Mouse (Mus musculus) heart, postnatal 36 days (tissue): ENCODE data around the gene Igfbp7. TPM values are rescaled to one million over a fixed set of nuclear protein-coding genes. Genes with fewer than 3 reads are reported as not detected.
A peak's percentile ranks its signal among the peaks of the same experiment; 100 is the strongest.
"Not testable (repeated sequence)": the region's sequence is repeated elsewhere in the genome, so short reads cannot be mapped to it uniquely, and the experiment has no call there.

Experiments used
- DNase-seq, 2 experiments: peaks; one replicate each; pipeline ENCODE4 v3.0.0; 2021 to 2022
- intact Hi-C: fragments of 180-260 bp; cut with DNase I; formaldehyde crosslinking; loops from one replicate; pipeline ENCODE4 v1.15.1; 2025
- total RNA-seq, 2 experiments: library from RNA; stranded (reverse); gene quantifications; 2 replicates each; pipeline ENCODE4 v1.2.3; 2021

Igfbp7 gene
- 100 to 1,000 TPM; 249 to 272 TPM for total RNA-seq

- intact Hi-C loops: loop anchor here (5.0 kb wide), 1 partner anchor 55 kb away; no protein-coding TSS in a partner anchor
- peak; percentile 82 to 87 for DNase-seq
Measured at GRCm38 (mm10) chr5:77407341-77408298, at the start of gene Igfbp7. Gene Igfbp7 (minus strand): TSS chr5:77408041.

- intact Hi-C loops: no loop called here
- DNase-seq: no peak
Measured at GRCm38 (mm10) chr5:77452103-77452502, 44.3 kb upstream of the Igfbp7 start.

DNA sequence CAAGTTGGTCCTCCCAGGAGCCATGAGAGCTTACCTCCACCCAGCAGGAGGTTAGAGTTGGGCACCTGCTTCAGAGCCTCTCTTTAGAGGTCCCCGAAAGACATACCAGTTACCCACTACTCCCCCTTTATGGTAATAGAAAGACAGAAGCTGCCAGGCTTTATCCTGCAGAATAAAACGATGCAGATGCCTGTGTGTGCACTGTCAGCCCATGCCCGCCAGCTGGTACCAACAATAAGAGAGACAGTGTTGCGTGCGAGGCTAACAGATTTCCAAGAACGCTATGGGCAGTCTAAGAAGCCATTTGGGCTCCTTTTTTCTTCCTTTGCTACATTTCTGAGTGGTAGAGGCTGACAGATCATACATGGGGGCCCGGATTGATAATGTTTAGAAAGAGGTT, 41.7 kb upstream of the Igfbp7 start:
- no peak for DNase-seq
- intact Hi-C loops: no loop called here

DNA sequence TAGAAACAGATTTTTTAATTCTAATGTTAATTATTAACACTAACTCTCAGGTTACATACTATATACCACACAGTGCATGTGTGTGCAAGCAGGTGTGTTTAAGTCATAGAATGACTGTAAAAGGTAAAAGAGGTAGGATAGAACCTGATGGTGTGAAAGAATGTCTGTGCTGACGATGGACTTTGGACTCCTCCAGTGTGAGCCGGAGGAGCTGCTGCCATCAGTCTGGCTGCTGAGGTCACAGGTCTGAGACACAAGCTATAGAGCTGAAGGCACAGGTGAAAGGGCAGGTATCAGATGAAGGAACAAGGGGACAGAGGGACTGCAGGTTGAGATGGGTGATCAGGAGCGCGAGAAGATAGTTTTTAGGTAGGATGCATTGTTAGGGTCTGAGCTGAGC, 37.6 kb upstream of the Igfbp7 start:
- DNase-seq: no peak
- intact Hi-C loops: no loop called here

DNA sequence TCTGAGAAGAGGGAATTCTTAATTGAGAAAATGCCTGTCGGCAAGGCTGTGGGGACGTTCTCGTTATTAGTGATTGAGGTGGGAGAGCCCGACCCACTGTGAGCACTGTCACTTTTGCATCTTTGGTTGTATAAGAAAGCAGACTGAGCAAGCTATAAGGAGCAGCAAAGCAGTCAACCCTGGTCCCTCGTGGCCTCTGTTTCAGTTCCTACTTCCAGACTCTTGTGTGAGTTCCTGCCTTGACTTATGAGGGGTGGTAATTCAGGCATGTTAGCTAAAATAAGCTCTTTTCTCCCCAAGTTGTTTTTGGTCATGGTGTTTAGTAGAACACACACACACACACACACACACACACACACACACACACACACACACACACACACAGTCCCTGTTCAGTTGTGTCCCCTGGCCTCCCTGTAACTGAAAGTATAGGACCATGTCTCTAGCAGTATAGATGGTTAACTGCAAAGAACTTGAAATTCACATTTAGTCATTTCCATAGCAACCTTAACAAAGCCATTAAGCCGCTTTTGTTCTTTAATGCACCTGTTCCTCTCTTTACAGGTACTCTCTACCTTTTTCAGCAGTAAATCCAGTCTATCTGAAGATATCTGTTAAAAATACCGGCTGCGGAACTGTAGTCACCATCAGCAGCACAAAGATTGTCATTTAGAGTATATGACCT, 36.2 kb upstream of the Igfbp7 start:
- no peak for DNase-seq
- intact Hi-C loops: no loop called here

DNA sequence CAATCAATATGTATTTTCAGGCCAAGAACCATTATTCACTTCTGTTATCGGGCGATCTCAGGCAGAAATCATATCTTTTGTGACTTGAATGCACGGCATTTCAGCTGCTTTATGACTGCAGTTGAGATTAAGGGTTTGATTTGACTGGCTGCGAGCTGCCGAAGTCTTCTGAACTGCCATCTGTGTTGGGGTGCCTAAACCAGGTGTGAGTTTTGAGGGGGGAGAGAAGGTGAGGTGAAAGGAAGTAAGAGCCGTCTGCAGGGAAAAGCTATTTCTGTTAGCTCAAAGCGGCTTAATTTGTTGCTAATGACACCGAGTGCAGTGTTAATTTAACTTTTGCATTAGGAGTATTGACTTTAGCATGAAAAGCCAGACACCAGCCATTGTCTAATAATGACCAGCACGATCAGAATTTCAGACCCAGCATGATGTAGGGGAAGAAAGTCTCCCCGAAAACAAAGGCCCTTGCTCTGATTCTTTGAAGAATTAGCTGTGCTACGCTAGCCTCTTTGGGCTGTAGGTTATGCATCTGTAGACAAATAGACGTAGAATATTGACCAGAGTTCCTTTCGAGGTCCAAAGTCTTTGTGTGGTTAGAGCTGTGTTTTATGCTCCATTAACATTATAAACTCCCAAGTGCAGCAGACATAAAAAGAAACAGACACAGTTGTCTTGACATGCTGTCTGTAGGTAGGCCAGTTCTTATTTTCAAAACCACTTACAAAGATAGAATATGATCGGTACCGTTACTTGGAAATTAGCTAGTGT, 35.2 kb upstream of the Igfbp7 start:
- DNase-seq: no peak
- intact Hi-C loops: no loop called here

GRCm38 (mm10) chr5:77436308-77436707, 28.5 kb upstream of the Igfbp7 start:
- intact Hi-C loops: no loop called here
- no peak for DNase-seq

DNA sequence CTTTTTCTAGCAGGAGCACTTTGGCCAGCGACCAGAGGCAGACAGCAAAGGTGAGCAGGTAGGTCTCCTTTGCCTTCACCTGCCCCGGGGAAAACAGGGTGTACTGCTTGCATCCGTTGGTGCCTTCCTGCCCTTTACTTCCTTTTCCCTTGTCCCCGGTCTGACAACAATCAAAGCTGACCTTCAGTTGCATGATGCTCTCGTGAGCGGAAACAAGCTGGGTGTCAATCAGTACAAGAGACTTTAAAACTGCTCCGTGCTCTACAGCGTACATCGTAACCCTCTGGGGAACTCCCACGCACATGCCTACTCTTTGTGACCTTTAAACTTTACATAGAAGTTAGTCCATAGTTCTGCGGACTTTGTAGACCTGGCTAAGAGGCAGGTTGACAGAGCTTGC, 26.2 kb upstream of the Igfbp7 start:
- intact Hi-C loops: no loop called here
- DNase-seq: no peak

DNA sequence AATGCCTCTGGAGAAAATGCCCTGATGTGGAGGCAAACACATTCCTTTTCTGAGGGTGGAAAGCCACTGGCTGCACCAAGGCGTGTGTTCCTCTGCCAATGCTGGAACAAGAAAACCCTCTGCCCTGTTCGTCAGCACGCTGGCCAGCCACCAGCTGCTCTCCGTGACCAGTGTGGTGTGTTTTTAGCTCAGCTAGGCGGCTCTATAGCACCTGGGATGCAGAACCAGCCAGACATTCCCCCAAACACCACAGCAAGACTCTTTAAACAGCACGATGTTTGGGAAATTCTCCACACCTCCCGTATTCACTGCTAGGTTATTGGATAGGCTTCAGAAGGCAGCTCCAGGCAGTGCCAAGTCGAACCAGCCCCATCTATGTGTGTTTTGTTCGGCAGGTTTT, 25.7 kb upstream of the Igfbp7 start:
- peak; percentile 10 to 17 for DNase-seq
- intact Hi-C loops: no loop called here

GRCm38 (mm10) chr5:77433119-77433518, 25.3 kb upstream of the Igfbp7 start:
- no peak for DNase-seq
- intact Hi-C loops: no loop called here

- no peak for DNase-seq
- intact Hi-C loops: no loop called here
Measured at GRCm38 (mm10) chr5:77432446-77432845, 24.6 kb upstream of the Igfbp7 start.

DNA sequence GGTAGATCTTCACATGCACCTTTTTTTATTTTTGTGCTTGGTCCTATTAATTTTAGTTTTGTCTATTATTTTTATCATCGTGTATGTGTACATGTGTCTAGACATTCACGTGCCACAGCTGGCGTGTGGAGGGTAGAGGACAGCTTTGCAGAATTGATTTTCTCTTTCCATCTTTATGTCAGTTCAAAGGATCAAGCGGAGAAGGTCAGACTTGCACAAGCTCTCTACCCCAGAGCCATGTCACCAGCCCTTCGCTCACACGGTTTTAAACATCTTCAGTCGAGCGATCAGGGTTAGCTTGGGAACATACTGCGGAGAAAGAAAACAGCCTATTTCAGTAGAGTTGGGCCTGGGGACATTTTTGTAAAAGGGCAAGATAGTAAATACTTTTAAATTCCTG, 23.2 kb upstream of the Igfbp7 start:
- intact Hi-C loops: no loop called here
- DNase-seq: no peak

DNA sequence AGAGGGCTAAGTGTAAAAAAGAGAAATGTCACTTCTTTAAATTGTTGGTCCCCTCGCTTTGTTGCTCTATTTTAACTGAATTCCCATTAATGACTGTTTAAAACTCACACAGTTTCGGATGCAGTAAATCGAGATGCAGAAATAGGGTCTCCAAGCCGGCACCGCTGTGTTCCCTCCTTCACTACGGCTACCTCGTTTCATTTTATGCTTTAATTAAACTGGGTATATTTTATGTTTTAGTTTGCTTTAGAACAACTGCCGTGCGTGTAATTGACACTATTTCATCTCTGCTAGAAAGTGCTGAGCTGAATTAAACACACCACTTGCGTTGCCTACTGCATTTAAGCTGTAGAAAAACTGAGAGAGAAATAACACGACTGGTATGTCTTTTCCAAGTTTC, 22.6 kb upstream of the Igfbp7 start:
- no peak for DNase-seq
- intact Hi-C loops: no loop called here

GRCm38 (mm10) chr5:77430049-77430448, 22.2 kb upstream of the Igfbp7 start:
- DNase-seq: no peak
- intact Hi-C loops: no loop called here

- DNase-seq: no peak
- intact Hi-C loops: no loop called here
Measured at GRCm38 (mm10) chr5:77428526-77428925, 20.7 kb upstream of the Igfbp7 start.

- intact Hi-C loops: no loop called here
- DNase-seq: peak in 1 of 2 experiments; percentile 13
Measured at GRCm38 (mm10) chr5:77427986-77428385, 20.1 kb upstream of the Igfbp7 start.

DNA sequence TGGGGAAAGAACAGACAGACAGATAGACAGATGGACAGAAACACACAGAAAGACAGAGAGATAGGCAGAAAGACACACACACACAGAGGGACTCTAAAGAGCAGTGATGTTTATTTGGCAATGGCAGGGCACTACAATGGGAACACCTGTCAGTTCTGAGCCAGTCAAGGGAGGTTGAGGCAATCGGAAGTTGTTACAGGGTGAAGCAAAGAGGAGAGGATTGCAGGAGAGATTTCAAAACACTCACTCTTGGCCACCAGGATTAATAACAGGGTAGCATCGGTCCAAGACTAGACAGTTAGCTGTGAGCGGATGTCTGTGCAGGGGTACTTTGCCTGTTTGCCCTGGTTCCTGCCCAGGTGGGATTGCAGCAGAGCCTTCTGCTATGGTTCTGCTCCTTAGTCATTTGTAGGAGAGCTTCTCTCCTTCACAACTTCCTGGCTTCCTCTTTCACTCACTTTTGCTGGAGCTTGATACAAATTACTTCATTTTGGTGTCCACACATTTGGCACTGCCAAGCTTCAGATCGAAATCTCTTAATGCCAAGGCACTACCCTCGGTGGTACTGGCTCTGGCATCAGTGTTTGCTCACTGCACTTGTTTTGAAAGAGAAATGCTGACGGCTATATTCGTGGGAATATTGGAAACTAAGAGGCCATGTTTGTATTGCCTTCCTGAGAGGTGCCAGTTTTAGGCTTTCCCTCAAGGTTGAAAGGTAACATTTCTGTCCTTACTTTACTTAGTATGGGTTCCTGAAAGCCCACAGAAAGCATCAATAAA, 18.1 kb upstream of the Igfbp7 start:
- no peak for DNase-seq
- intact Hi-C loops: no loop called here

DNA sequence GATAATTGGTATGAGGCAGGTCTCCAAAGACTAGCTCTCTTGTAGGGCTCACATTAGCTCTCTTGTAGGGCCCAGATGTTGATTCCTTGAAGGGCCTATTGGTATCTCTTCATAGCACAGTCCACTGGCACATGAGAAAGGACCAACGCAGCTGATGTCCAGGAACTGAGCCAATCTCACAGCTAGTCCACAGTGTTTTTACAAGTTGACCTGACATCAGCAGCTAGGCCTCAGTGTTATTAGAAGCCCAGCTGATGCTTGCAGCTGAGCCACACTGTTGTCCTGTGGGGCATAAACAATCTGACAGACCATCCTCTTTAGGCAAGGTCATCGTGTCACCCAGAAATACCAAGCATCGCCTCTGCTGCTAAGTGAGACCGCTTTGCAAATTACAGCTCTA, 11.7 kb upstream of the Igfbp7 start:
- DNase-seq, intact Hi-C loops: not testable (repeated sequence)

GRCm38 (mm10) chr5:77416058-77416457, 8.2 kb upstream of the Igfbp7 start:
- no peak for DNase-seq
- intact Hi-C loops: no loop called here

- DNase-seq: no peak
- intact Hi-C loops: loop anchor here (5.0 kb wide), 1 partner anchor 54 kb away; no protein-coding TSS in a partner anchor
Measured at GRCm38 (mm10) chr5:77408530-77408929, 689 bp upstream of the Igfbp7 start.
